Mouse (Mus musculus) myocyte (in vitro differentiated cells): Measurements from ENCODE around the gene Nhs.

ENCODE experiments used
- MYOD1 ChIP-seq, 3 experiments: IDR thresholded peaks; one replicate each; pipeline ENCODE4 v1.6.1; 2011; ENCODE audit warnings: control low read depth in 2 of 3, low read depth in 2 of 3, mild to moderate bottlenecking in 2 of 3, moderate library complexity in 1 of 3; ENCODE audit not compliant: insufficient read length in 2 of 3, control insufficient read depth in 1 of 3
- MYOG ChIP-seq, 3 experiments: IDR thresholded peaks; one replicate each; pipeline ENCODE4 v1.6.1; 2011; ENCODE audit warnings: control low read depth in 2 of 3, low read depth in 2 of 3, mild to moderate bottlenecking in 2 of 3; ENCODE audit not compliant: insufficient read length in 2 of 3, control insufficient read depth in 1 of 3, insufficient read depth in 1 of 3
- POLR2A ChIP-seq: IDR thresholded peaks from one replicate; pipeline ENCODE4 v1.6.1; 2011; ENCODE audit warnings: low read depth, mild to moderate bottlenecking, control low read depth, moderate library complexity; ENCODE audit not compliant: insufficient read length

DNA sequence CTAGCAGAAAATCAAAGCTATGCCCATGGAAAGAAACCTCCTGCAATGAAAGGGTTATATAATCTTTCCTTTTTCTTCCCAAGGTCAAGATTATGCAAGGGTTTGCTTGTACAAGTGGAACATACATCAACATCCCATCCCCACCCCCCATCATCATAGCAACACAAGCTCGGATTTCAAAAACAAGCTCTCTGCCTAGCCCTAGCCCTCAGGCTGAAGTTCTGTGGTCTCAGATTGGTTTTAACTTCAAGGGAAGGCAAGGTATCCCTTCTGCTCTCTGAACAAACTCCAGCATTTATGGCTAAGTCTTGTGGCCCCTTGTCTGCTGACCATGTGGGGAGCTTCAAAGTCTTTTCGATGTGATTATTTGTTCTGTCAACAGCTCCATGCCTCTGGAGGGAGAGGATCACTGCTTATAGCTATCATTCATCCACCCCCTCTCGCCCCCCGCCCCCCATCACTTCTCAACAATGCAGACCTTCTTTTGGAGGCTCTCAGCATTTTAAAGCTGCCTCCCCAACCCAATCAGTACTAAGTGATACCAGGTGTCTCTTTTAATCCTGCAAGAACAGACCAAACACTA, 216.3 kb downstream of the Nhs start:
- TF ChIP-seq POLR2A: no peak
- no peak for TF ChIP-seq MYOG (IDR thresholded peaks at IDR 0.05; ENCODE audit: control insufficient read depth in 1 of 3, insufficient read depth in 1 of 3, insufficient read length in 2 of 3, low read depth in 2 of 3)
- TF ChIP-seq MYOD1 (IDR thresholded peaks at IDR 0.05; ENCODE audit: control insufficient read depth in 1 of 3, insufficient read length in 2 of 3, low read depth in 2 of 3): no peak
